Mouse (Mus musculus): ENCODE data around the gene Ubtfl1. TPM values are rescaled to one million over a fixed set of nuclear protein-coding genes. Genes with fewer than 3 reads are reported as not detected.

Gene Ubtfl1
- under 1 TPM in 1 of 2 experiments, not detected in 1; 0.15 TPM for polyA plus RNA-seq (2017; shearing (Covaris generic))

GRCm38 (mm10) chr9:18404118-18404517, at the start of gene Ubtfl1:
Gene Ubtfl1 (plus strand): TSS chr9:18404418.

GRCm38 (mm10) chr9:18402895-18403294, 1.3 kb upstream of the Ubtfl1 start, which contains the start of gene Naalad2:
Gene Naalad2 (minus strand): TSS chr9:18402995.

GRCm38 (mm10) chr9:18430354-18430753, 26.1 kb downstream of the Ubtfl1 start, which contains the start of gene Mbd3l2:
Gene Mbd3l2 (plus strand): TSS chr9:18430654.

Other genes starting within 250 kb of the Ubtfl1 start
- 100 to 1,000 TPM; 103 to 117 TPM for gene Chordc1, start 112.3 kb upstream of the Ubtfl1 start, polyA plus RNA-seq (2017; shearing (Covaris generic))
- gene Naalad2, start 1.4 kb upstream of the Ubtfl1 start, polyA plus RNA-seq (2017; shearing (Covaris generic)) = under 1 TPM; 0.08 to 0.52 TPM
- gene Mbd3l2, start 26.2 kb downstream of the Ubtfl1 start, polyA plus RNA-seq (2017; shearing (Covaris generic)) = under 1 TPM in 1 of 2 experiments, not detected in 1; 0.16 TPM
- 1 to 10 TPM; 1.7 to 4.2 TPM for gene Zfp558, start 73.8 kb downstream of the Ubtfl1 start, polyA plus RNA-seq (2017; shearing (Covaris generic))
- gene Mbd3l1, start 73.9 kb downstream of the Ubtfl1 start, polyA plus RNA-seq (2017; shearing (Covaris generic)) = not detected

Data from activated CD4-positive, CD25-positive, alpha-beta regulatory T cell (primary cell).